Mouse (Mus musculus) liver, embryonic 14.5 days (tissue): ENCODE data around the gene Mark1. TPM values are rescaled to one million over a fixed set of nuclear protein-coding genes. Genes with fewer than 3 reads are reported as not detected.

Source experiments
- ATAC-seq: fragments of 200-750 bp; cut with Nextera tagmentation; 2 replicates; pipeline ENCODE4 v1.8.0; 2017; ENCODE audit warnings: moderate number of reproducible peaks, mild to moderate bottlenecking, moderate library complexity; ENCODE audit not compliant: insufficient read depth
- DNase-seq, 3 experiments: peaks; one replicate each; pipeline ENCODE4 v3.0.0-alpha.2; 2012 to 2013; ENCODE audit warnings: low read depth in 3 of 3, low spot score in 3 of 3
- H3K27ac ChIP-seq: fragments of 300-500 bp; sonication (generic); 2 replicates; pipeline ENCODE4 v1.5.1; 2014; ENCODE audit warnings: moderate library complexity, mild to moderate bottlenecking, control low read depth, inconsistent platforms
- H3K27me3 ChIP-seq: fragments of 300-500 bp; sonication (generic); 2 replicates; pipeline ENCODE4 v1.6.1; 2014; ENCODE audit warnings: mild to moderate bottlenecking, low read length, moderate library complexity; ENCODE audit not compliant: control insufficient read depth, insufficient read depth
- H3K36me3 ChIP-seq: fragments of 300-500 bp; sonication (generic); replicated peaks from 2 replicates; pipeline ENCODE4 v1.6.1; 2014; ENCODE audit warnings: low read depth; ENCODE audit not compliant: control insufficient read depth, insufficient read depth
- H3K4me1 ChIP-seq, 2 experiments: fragments of 200-500 bp in 1 of 2; fragments of 300-500 bp in 1 of 2; sonication (generic) in 1 of 2; replicated peaks; 2 replicates each; pipeline ENCODE4 v1.6.1; 2012 to 2014; ENCODE audit warnings: antibody characterized with exemption in 1 of 2, inconsistent platforms in 1 of 2, low read length in 1 of 2; ENCODE audit not compliant: control insufficient read depth in 2 of 2, insufficient read depth in 2 of 2
- H3K4me2 ChIP-seq: fragments of 300-500 bp; sonication (generic); 2 replicates; pipeline ENCODE4 v1.6.1; 2014; ENCODE audit warnings: low read depth, mild to moderate bottlenecking, control low read depth, moderate library complexity
- H3K4me3 ChIP-seq, 2 experiments: fragments of 200-500 bp in 1 of 2; fragments of 300-500 bp in 1 of 2; sonication (generic) in 1 of 2; 2 replicates each; pipeline ENCODE4 v1.5.1; 2012 to 2014; ENCODE audit warnings: low read depth in 2 of 2, low read length in 2 of 2, mild to moderate bottlenecking in 2 of 2, control low read depth in 1 of 2, inconsistent platforms in 1 of 2, moderate library complexity in 1 of 2; ENCODE audit not compliant: insufficient read depth in 1 of 2
- H3K9ac ChIP-seq: fragments of 300-500 bp; sonication (generic); replicated peaks from 2 replicates; pipeline ENCODE4 v1.6.1; 2014; ENCODE audit warnings: mild to moderate bottlenecking, control low read depth, moderate library complexity
- H3K9me3 ChIP-seq: fragments of 300-500 bp; sonication (generic); 2 replicates; pipeline ENCODE4 v1.6.1; 2016; ENCODE audit warnings: low read length, mixed read lengths; ENCODE audit not compliant: control insufficient read depth
- CTCF ChIP-seq: IDR thresholded peaks from 2 replicates; pipeline ENCODE4 v1.5.1; 2016; ENCODE audit warnings: antibody characterized with exemption, low read depth, control low read depth
- EP300 ChIP-seq: IDR thresholded peaks from 2 replicates; pipeline ENCODE4 v1.6.1; 2016; ENCODE audit warnings: antibody characterized with exemption, low read depth
- WGBS: fragments of 180-500 bp; shearing (Covaris S2); extraction: QIAGEN DNeasy Blood & Tissue Kit; methylation state at CpG from one replicate; pipeline ENCODE4 v1.1.7; 2014; ENCODE audit not compliant: insufficient replicate concordance; 5-methylcytosine and 5-hydroxymethylcytosine counted together
- polyA plus RNA-seq, 2 experiments: library from polyadenylated mRNA; depleted of rRNA in 1 of 2; stranded (reverse) in 1 of 2; unstranded in 1 of 2; fragments of >200 nt; fragmentation: Nextera tagmentation in 1 of 2; extraction: Ambion mirVana in 1 of 2; gene quantifications; 2 replicates each; pipeline versions ENCODE4 v1.2.1 to v1.2.3; 2012 to 2014

Mark1 gene
- polyA plus RNA-seq, 2 experiments, result 0.09 to 0.67 TPM

DNA sequence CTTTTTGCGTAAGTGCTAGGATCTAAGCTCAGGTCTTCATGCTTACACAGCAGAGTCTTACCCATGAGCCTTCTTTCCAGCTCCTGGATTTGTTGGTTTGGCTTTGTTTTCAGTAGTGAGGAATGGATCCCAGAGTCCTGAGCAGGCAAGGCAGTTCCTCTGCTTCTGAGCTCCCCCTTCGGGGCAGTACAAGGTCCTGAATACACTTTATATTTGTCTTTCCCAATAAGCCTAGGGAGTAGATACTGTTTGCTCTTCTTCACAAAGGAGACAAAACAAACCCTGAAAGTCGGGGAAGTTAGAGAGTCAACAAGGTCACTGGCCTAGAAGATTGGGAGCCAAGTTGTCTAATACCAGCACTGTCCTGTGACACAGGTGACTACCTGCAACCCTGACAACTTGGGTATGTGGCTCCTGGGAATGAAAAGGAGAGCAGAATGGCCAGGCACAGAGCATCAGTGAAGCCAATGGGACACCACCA is 131.7 kb downstream of the Mark1 start:
- Histone ChIP-seq H3K27ac (no peak overlapping the region), H3K4me2 (no peak overlapping the region), H3K4me3 (no peak overlapping the region), H3K36me3 (no peaks in the 10 kb centered on the region), H3K9ac (no peak overlapping the region), H3K4me1 (peaks cover 0 to 19% of the 10 kb centered on the region in 2 experiments; a peak in 2 of 4 replicates), H3K27me3 (no peaks in the 10 kb centered on the region), H3K9me3 (no peaks in the 10 kb centered on the region)
- 40% methylated on average over 3 of the region's 3 CpGs for WGBS
- peak; percentile 11; the same call in 1 of the 2 replicates for ATAC-seq
- DNase-seq, result no peak
- no peak for TF ChIP-seq EP300
- no peak for TF ChIP-seq CTCF

DNA sequence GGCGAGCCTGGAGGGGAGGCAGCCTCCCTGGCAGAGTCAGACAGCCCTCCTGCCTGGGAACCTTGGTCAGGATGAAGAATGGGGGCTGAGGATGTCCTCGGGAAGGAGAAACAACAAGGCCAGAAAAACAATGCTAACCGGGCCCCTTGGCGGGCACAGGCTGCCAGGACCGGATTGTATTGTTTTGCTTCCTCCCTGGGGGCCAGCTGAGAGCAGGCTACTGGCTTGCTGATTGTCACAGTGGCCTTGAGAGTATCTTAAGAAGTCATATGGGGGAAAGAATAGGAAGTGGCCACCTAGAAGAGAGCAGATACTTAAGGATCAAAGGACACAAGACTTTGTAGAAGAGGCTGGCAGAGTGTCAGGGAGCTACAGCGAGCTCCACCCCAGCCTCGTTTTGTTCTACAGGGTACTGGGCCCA is 135.0 kb downstream of the Mark1 start:
- Histone ChIP-seq H3K4me2 (no peak overlapping the region), H3K9me3 (no peaks in the 10 kb centered on the region), H3K9ac (no peak overlapping the region), H3K27me3 (no peaks in the 10 kb centered on the region), H3K4me3 (no peak overlapping the region), H3K36me3 (no peaks in the 10 kb centered on the region), H3K4me1 (peaks cover 0 to 7% of the 10 kb centered on the region in 2 experiments; a peak in 1 of 4 replicates), H3K27ac (no peak overlapping the region)
- 25% methylated on average over 7 of the region's 7 CpGs for WGBS
- DNase-seq (no peak), ATAC-seq (peak; percentile 5; the same call in 1 of the 2 replicates)
- TF ChIP-seq EP300 (no peak), CTCF (no peak)

DNA sequence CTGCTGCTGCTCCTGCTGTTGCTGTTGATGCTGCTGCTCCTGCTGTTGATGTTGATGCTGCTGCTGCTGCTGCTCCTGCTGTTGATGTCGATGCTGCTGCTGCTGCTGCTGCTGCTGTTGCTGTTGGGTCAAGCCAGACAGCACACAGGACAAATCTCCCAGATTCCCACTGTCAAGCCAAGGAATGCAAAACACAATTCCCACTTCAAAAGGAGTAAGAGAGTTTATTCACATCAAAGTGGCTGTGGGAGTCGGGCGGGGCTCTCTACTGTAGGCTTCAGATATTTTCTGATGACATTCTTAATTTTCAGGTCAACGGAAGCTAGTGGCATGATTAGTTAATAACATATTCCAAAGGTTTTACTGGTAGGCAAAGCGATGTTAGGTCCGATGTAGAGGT is 136.7 kb downstream of the Mark1 start:
- no peak for DNase-seq
- H3K36me3 ChIP-seq, result no peaks in the 10 kb centered on the region
- no peak overlapping the region for H3K4me3 ChIP-seq
- no peak for TF ChIP-seq CTCF
- TF ChIP-seq EP300, result no peak
- H3K9me3 ChIP-seq, result no peaks in the 10 kb centered on the region
- H3K9ac ChIP-seq, result no peak overlapping the region
- H3K27ac ChIP-seq, result no peak overlapping the region
- WGBS, result 61% methylated on average over 6 of the region's 6 CpGs
- H3K27me3 ChIP-seq, result no peaks in the 10 kb centered on the region
- ATAC-seq, result no peak
- no peak overlapping the region for H3K4me2 ChIP-seq
- peaks cover 0 to 3% of the 10 kb centered on the region in 2 experiments; a peak in 1 of 4 replicates for H3K4me1 ChIP-seq

DNA sequence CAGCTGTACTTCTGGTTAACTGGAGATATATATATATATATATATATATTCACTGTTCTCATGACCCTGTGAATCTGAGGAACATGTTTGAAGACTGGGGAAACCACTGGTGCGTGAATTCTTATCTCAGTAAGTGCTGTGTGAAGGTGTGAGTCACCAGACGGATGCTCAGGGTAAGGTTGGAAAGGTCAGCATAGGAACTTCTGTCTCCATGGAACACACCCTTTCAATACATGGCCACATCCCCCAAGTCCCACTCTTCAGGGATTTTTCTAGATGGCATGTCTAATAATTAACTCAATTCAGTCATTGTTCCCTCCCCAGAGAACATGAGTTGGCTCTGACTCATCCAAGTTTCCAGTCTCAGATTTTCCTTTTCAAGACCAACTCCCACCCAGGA is 137.8 kb downstream of the Mark1 start:
- H3K36me3 ChIP-seq, result no peaks in the 10 kb centered on the region
- no peak for DNase-seq
- H3K4me1 ChIP-seq, result peaks cover 0 to 3% of the 10 kb centered on the region in 2 experiments; a peak in 1 of 4 replicates
- ATAC-seq, result no peak
- no peak overlapping the region for H3K4me2 ChIP-seq
- no peak overlapping the region for H3K9ac ChIP-seq
- H3K27ac ChIP-seq, result no peak overlapping the region
- no peak overlapping the region for H3K4me3 ChIP-seq
- H3K27me3 ChIP-seq, result no peaks in the 10 kb centered on the region
- H3K9me3 ChIP-seq, result no peaks in the 10 kb centered on the region
- TF ChIP-seq CTCF, result no peak
- no peak for TF ChIP-seq EP300
- WGBS, result 23% methylated on average over 2 of the region's 2 CpGs

DNA sequence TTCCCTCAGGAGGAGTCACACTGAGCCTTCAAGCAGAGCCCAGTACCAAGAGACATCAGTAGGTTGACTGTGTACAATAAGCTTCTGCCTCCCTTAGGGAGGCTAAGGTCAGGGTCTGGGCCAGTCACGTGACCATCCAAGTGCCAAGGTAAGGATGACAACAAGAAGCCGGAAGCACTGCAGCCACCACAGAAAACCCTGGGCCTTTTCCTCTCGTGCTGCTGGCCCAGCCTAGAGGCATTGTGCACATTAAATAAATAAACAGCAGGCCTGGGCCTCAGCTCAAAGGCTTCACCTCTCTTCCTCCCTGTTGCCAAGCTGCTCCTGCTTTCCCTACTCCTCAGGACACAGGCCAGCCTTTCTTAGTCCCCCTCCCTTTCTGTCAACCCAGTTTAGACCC is 139.1 kb downstream of the Mark1 start:
- TF ChIP-seq CTCF (no peak), EP300 (no peak)
- Histone ChIP-seq H3K4me2 (no peak overlapping the region), H3K9me3 (no peaks in the 10 kb centered on the region), H3K4me1 (peaks cover 0 to 3% of the 10 kb centered on the region in 2 experiments; a peak in 1 of 4 replicates), H3K36me3 (no peaks in the 10 kb centered on the region), H3K27ac (no peak overlapping the region), H3K9ac (no peak overlapping the region), H3K27me3 (no peaks in the 10 kb centered on the region), H3K4me3 (no peak overlapping the region)
- WGBS, result 46% methylated on average over 3 of the region's 3 CpGs
- no peak for DNase-seq
- ATAC-seq, result no peak
